Comparison of ENCODE assay signal across 22 mouse cellular contexts in the genomic region with DNA sequence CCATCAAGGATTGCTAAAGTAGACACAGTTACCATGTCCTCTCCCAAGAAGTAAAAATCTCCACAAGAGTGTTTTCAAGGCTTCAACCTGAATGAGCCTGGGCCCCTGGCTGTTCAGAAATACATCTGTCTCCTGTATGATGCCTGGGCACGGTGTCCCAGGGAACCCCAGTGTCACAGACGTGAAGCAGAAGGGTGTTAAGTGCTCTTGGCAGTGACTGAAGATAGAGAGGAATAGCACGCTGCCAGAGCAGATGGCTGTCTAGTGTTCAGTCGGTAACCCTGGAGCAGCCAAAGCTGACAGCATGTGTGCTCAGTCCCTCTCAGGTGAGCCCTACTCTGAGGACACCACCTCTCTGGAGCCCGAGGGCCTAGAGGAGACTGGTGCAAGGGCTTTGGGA. TPM values are rescaled to one million over a fixed set of nuclear protein-coding genes. Genes with fewer than 3 reads are reported as not detected.
DNase-seq lines count a peak whose midpoint lies in the region; ATAC-seq lines count a peak whose summit lies in the region.
"Had no signal": no experiment of that assay in that cellular context is flagged by ENCODE, and none has a peak within 500 bp of the region (broad histone marks: within the 10 kb centered on the region; RNA-seq: fewer than 3 reads in every experiment).

No protein-coding gene starts in this region.

- H3K9me3 ChIP-seq in heart, embryonic 10.5 days, result no peaks in the 10 kb centered on the region
- H3K9me3 ChIP-seq in hindbrain, embryonic 13.5 days, result no peaks in the 10 kb centered on the region

- peak; percentile 19 to 20 for DNase-seq in heart, adult 9 months (ENCODE audit: low spot score in 2 of 2)
- no peak for DNase-seq in heart, embryonic 10.5 days (ENCODE audit: low spot score)
- peak; percentile 47 for DNase-seq in layer of hippocampus, adult 9-11 months
- no peak for DNase-seq in layer of hippocampus, adult 9-10 months (ENCODE audit: low spot score)
- DNase-seq in cerebellum, adult 9-10 months, result peak; percentile 34
- DNase-seq in layer of hippocampus, postnatal 14 days (ENCODE audit: low spot score in 2 of 2), result peak; percentile 29 to 76
- DNase-seq: adrenal gland, adult 2 months; embryo, embryonic 11 days; kidney, adult 2 months; kidney, postnatal 36 days; liver; lung, adult 18-20 months; lung, postnatal 4 days; thymus, postnatal 4 days had no signal

- H3K9ac ChIP-seq in hindbrain, embryonic 13.5 days, result no peak overlapping the region

- ATAC-seq in erythroid progenitor cell, adult 5-6 weeks (replicated peaks; ENCODE audit: low FRiP score, poor library complexity, severe bottlenecking), result no peak
- no peak for ATAC-seq in hindbrain, embryonic 13.5 days (ENCODE audit: low FRiP score)
- ATAC-seq: CD4-positive, CD25-positive, alpha-beta regulatory T cell, adult 4 months had no signal

- H3K27ac ChIP-seq in heart, embryonic 10.5 days, result no peak overlapping the region
- no peak overlapping the region for H3K27ac ChIP-seq in hindbrain, embryonic 13.5 days
- H3K27ac ChIP-seq: stomach, postnatal 0 days had no signal

- H3K4me3 ChIP-seq in heart, embryonic 10.5 days, result no peak overlapping the region
- no peak overlapping the region for H3K4me3 ChIP-seq in hindbrain, embryonic 13.5 days

- peaks cover 17% of the 10 kb centered on the region for H3K27me3 ChIP-seq in heart, embryonic 10.5 days (ENCODE audit: insufficient read depth, poor library complexity, severe bottlenecking)
- H3K27me3 ChIP-seq in hindbrain, embryonic 13.5 days, result peaks cover 7% of the 10 kb centered on the region

- no peaks in the 10 kb centered on the region for H3K36me3 ChIP-seq in heart, embryonic 10.5 days
- H3K36me3 ChIP-seq in hindbrain, embryonic 13.5 days, result no peaks in the 10 kb centered on the region

- no peak overlapping the region for H3K4me2 ChIP-seq in hindbrain, embryonic 13.5 days
- H3K4me2 ChIP-seq: midbrain, embryonic 11.5 days had no signal

- WGBS in heart, embryonic 10.5 days, result 51% methylated on average over 5 of the region's 5 CpGs
- WGBS in hindbrain, embryonic 13.5 days, result 83% methylated on average over 5 of the region's 5 CpGs

- H3K4me1 ChIP-seq in heart, embryonic 10.5 days, result peaks cover 19% of the 10 kb centered on the region
- peaks cover 4% of the 10 kb centered on the region for H3K4me1 ChIP-seq in hindbrain, embryonic 13.5 days (replicated peaks)

RNA-seq across cellular contexts. Expression of a gene that starts 18.1 kb away (rescaled TPM):
- polyA plus RNA-seq in heart, embryonic 10.5 days (2016; fragmentation: Nextera tagmentation; extraction: Ambion mirVana), result 0.26 and 0.53 TPM in 2 replicates
- 1 to 10 TPM in 1 of 2 experiments, under 1 TPM in 1; 0.94 to 1.5 TPM for total RNA-seq in layer of hippocampus, postnatal 14 days (2021)
- not detected in 2 replicates for total RNA-seq in erythroid progenitor cell, adult 5-6 weeks (2015; ENCODE audit: low replicate concordance)
- not detected in 2 replicates for total RNA-seq in erythroid progenitor cell, adult 5-6 weeks (2017; ENCODE audit: low replicate concordance)
- polyA plus RNA-seq in hindbrain, embryonic 13.5 days (2015; fragmentation: Nextera tagmentation; extraction: Ambion mirVana), result 0.04 and 0.17 TPM in 2 replicates
- total RNA-seq: MEL had no signal
- polyA plus RNA-seq: CD4-positive, CD25-positive, alpha-beta regulatory T cell, adult 4 months had no signal

RNA-seq across cellular contexts. Expression of a gene that starts 19.9 kb away (rescaled TPM):
- not detected in 2 replicates for polyA plus RNA-seq in heart, embryonic 10.5 days (2016; fragmentation: Nextera tagmentation; extraction: Ambion mirVana)
- not detected for total RNA-seq in layer of hippocampus, postnatal 14 days (2021)
- total RNA-seq in erythroid progenitor cell, adult 5-6 weeks (2015; ENCODE audit: low replicate concordance), result not detected in 2 replicates
- not detected in 2 replicates for total RNA-seq in erythroid progenitor cell, adult 5-6 weeks (2017; ENCODE audit: low replicate concordance)
- not detected in 2 replicates for polyA plus RNA-seq in hindbrain, embryonic 13.5 days (2015; fragmentation: Nextera tagmentation; extraction: Ambion mirVana)
- total RNA-seq: adrenal gland, adult 2 months; left cerebral cortex, postnatal 14 days; MEL had no signal
- polyA plus RNA-seq: adrenal gland, adult 2 months; CD4-positive, CD25-positive, alpha-beta regulatory T cell, adult 4 months; gonadal fat pad, adult 2 months; kidney, adult 2 months; midbrain, embryonic 11.5 days; stomach, postnatal 0 days had no signal

RNA-seq across cellular contexts. Expression of a gene that starts 36.5 kb away (rescaled TPM):
- 0.71 and 0.94 TPM in 2 replicates for polyA plus RNA-seq in heart, embryonic 10.5 days (2016; fragmentation: Nextera tagmentation; extraction: Ambion mirVana)
- not detected for total RNA-seq in layer of hippocampus, postnatal 14 days (2021)
- total RNA-seq in erythroid progenitor cell, adult 5-6 weeks (2015; ENCODE audit: low replicate concordance), result not detected in 2 replicates
- not detected in 2 replicates for total RNA-seq in erythroid progenitor cell, adult 5-6 weeks (2017; ENCODE audit: low replicate concordance)
- 0.25 and 0.55 TPM in 2 replicates for polyA plus RNA-seq in hindbrain, embryonic 13.5 days (2015; fragmentation: Nextera tagmentation; extraction: Ambion mirVana)
- total RNA-seq: MEL had no signal
- polyA plus RNA-seq: CD4-positive, CD25-positive, alpha-beta regulatory T cell, adult 4 months; midbrain, embryonic 11.5 days had no signal

Comparison
In these comparisons a context has a peak if more than half of its experiments do, and no peak if none do; other contexts are left out.
1. DNase-seq: peak in heart, adult 9 months (2 of 2), layer of hippocampus, adult 9-11 months (single experiment), cerebellum, adult 9-10 months (single experiment) and layer of hippocampus, postnatal 14 days (2 of 2); none in heart, embryonic 10.5 days (single experiment) and layer of hippocampus, adult 9-10 months (single experiment).